Mouse (Mus musculus) liver, adult 2 months (tissue): ENCODE measurements around the gene Tex9.

Experiments
- CTCF ChIP-seq: fragments of 200-500 bp; IDR thresholded peaks from 2 replicates; pipeline ENCODE4 v1.5.1; 2011; ENCODE audit warnings: low read depth, low read length, control low read depth
- POLR2A ChIP-seq: fragments of 200-500 bp; IDR thresholded peaks from 2 replicates; pipeline ENCODE4 v1.6.1; 2011; ENCODE audit warnings: low read length, control low read depth; ENCODE audit not compliant: insufficient read depth; ENCODE audit errors: extremely low read depth

DNA sequence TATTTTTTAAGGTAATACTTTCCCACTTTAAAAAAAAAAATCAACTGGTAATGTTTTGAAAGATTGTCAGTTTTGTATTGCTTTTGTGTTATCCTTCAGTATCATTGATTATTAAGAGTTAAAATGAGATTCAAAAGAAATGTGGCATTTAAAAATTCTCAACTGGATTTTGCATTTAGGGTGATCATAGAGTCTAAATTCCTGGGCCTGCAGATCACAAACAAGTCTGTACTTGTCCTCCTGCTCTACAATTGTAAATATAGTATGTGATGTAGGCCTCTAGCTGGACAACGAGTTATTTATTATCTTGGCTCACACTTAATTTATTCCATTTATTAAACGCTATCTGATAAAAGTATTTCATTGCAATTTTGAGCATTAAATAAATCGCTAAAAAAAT, 43.4 kb upstream of the Tex9 start:
- TF ChIP-seq POLR2A (no peak), CTCF (no peak)
